Mouse (Mus musculus): ENCODE results near the gene Ms4a15.

- TF ChIP-seq POLR2A (IDR thresholded peaks at IDR 0.05; ENCODE audit: low read depth, low read length) (no peak), CTCF (conservative IDR thresholded peaks at IDR 0.05; ENCODE audit: insufficient read depth, insufficient read length, low read depth, low read length) (no peak)
Measured at GRCm38 (mm10) chr19:10949558-10949957, 43.5 kb downstream of the Ms4a15 start.

Data from kidney, adult 2 months (tissue).